In genomic region chr13:47836491-47836890, GRCm38 (mm10) we compare ENCODE assay signal across 9 mouse cellular contexts.
DNase-seq lines count a peak whose midpoint lies in the region; ATAC-seq and TF ChIP-seq lines count a peak whose summit lies in the region.
"Had no signal": no experiment of that assay in that cellular context is flagged by ENCODE, and none has a peak within 500 bp of the region (broad histone marks: within the 10 kb centered on the region; RNA-seq: fewer than 3 reads in every experiment).

No protein-coding gene starts in this region.

- H3K4me2 ChIP-seq in hindbrain, embryonic 12.5 days (replicated peaks) = no peak overlapping the region
- no peak overlapping the region for H3K4me2 ChIP-seq in liver, postnatal 0 days (ENCODE audit: low read depth, low read length)
- H3K4me2 ChIP-seq in intestine, embryonic 16.5 days (ENCODE audit: low read depth, low read length) = no peak overlapping the region
- H3K4me2 ChIP-seq: neural tube, embryonic 12.5 days had no signal

- no peak overlapping the region for H3K9ac ChIP-seq in hindbrain, embryonic 12.5 days
- no peak overlapping the region for H3K9ac ChIP-seq in liver, postnatal 0 days (replicated peaks)
- H3K9ac ChIP-seq in intestine, embryonic 16.5 days (ENCODE audit: low read depth, low read length) = no peak overlapping the region
- H3K9ac ChIP-seq: neural tube, embryonic 12.5 days had no signal

- DNase-seq in hindbrain, embryonic 10.5 days (ENCODE audit: low spot score) = peak; percentile 47
- peak; percentile 9 for DNase-seq in 3T3-L1 (ENCODE audit: low read depth, low spot score)
- peak; percentile 51 for DNase-seq in NIH3T3 (ENCODE audit: low read depth)
- peak; percentile 11 to 34 for DNase-seq in frontal cortex, postnatal 36 days (ENCODE audit: low spot score in 2 of 2)
- no peak for DNase-seq in liver, postnatal 0 days

- TF ChIP-seq CTCF in liver, postnatal 0 days (IDR thresholded peaks at IDR 0.05; ENCODE audit: low read depth) = 0 out of 2 replicates have a peak, but pooled peaks have one; percentile 16

- TF ChIP-seq EP300 in liver, postnatal 0 days (IDR thresholded peaks at IDR 0.05; ENCODE audit: low read depth) = no peak

- no peak overlapping the region for H3K27ac ChIP-seq in hindbrain, embryonic 10.5 days
- no peak overlapping the region for H3K27ac ChIP-seq in hindbrain, embryonic 12.5 days
- no peak overlapping the region for H3K27ac ChIP-seq in liver, postnatal 0 days (ENCODE audit: low read depth)
- no peak overlapping the region for H3K27ac ChIP-seq in intestine, embryonic 16.5 days (ENCODE audit: low read length)
- H3K27ac ChIP-seq: neural tube, embryonic 12.5 days had no signal

- H3K9me3 ChIP-seq in hindbrain, embryonic 10.5 days = no peaks in the 10 kb centered on the region
- H3K9me3 ChIP-seq in hindbrain, embryonic 12.5 days (replicated peaks) = no peaks in the 10 kb centered on the region
- H3K9me3 ChIP-seq in liver, postnatal 0 days (ENCODE audit: low read length) = no peaks in the 10 kb centered on the region
- no peaks in the 10 kb centered on the region for H3K9me3 ChIP-seq in intestine, embryonic 16.5 days (ENCODE audit: control insufficient read depth, low read length)
- H3K9me3 ChIP-seq: neural tube, embryonic 12.5 days had no signal

- no peaks in the 10 kb centered on the region for H3K27me3 ChIP-seq in hindbrain, embryonic 10.5 days (ENCODE audit: insufficient read depth, poor library complexity, severe bottlenecking)
- H3K27me3 ChIP-seq in hindbrain, embryonic 12.5 days = no peaks in the 10 kb centered on the region
- H3K27me3 ChIP-seq in liver, postnatal 0 days (ENCODE audit: insufficient read depth, low read length) = no peaks in the 10 kb centered on the region
- no peaks in the 10 kb centered on the region for H3K27me3 ChIP-seq in intestine, embryonic 16.5 days (replicated peaks; ENCODE audit: control insufficient read depth, insufficient read depth, low read length)
- H3K27me3 ChIP-seq: neural tube, embryonic 12.5 days had no signal

- no peak overlapping the region for H3K4me3 ChIP-seq in hindbrain, embryonic 10.5 days
- H3K4me3 ChIP-seq in hindbrain, embryonic 12.5 days = no peak overlapping the region
- H3K4me3 ChIP-seq in liver, postnatal 0 days (ENCODE audit: low read depth, low read length) = no peak overlapping the region
- H3K4me3 ChIP-seq in intestine, embryonic 16.5 days (ENCODE audit: low read length) = no peak overlapping the region
- H3K4me3 ChIP-seq: neural tube, embryonic 12.5 days had no signal

- peaks cover 5% of the 10 kb centered on the region; the same call in 1 of the 2 replicates for H3K4me1 ChIP-seq in hindbrain, embryonic 10.5 days (replicated peaks)
- 0 out of 2 replicates have a peak, but pooled peaks cover 2% of the 10 kb centered on the region for H3K4me1 ChIP-seq in hindbrain, embryonic 12.5 days
- no peaks in the 10 kb centered on the region for H3K4me1 ChIP-seq in liver, postnatal 0 days (ENCODE audit: insufficient read depth)
- H3K4me1 ChIP-seq in intestine, embryonic 16.5 days (ENCODE audit: control insufficient read depth, insufficient read depth, low read length) = no peaks in the 10 kb centered on the region
- H3K4me1 ChIP-seq: neural tube, embryonic 12.5 days had no signal

- no peaks in the 10 kb centered on the region for H3K36me3 ChIP-seq in hindbrain, embryonic 10.5 days
- no peaks in the 10 kb centered on the region for H3K36me3 ChIP-seq in hindbrain, embryonic 12.5 days
- H3K36me3 ChIP-seq in liver, postnatal 0 days (replicated peaks; ENCODE audit: insufficient read depth, low read length) = no peaks in the 10 kb centered on the region
- H3K36me3 ChIP-seq in intestine, embryonic 16.5 days (ENCODE audit: control insufficient read depth, insufficient read depth, low read length) = no peaks in the 10 kb centered on the region
- H3K36me3 ChIP-seq: neural tube, embryonic 12.5 days had no signal

- WGBS in hindbrain, embryonic 10.5 days = 42% methylated on average over 9 of the region's 9 CpGs
- WGBS in hindbrain, embryonic 12.5 days = 39% methylated on average over 9 of the region's 9 CpGs
- WGBS in liver, postnatal 0 days (ENCODE audit: insufficient replicate concordance) = 43% methylated on average over 9 of the region's 9 CpGs
- WGBS in intestine, embryonic 16.5 days = 45% methylated on average over 9 of the region's 9 CpGs

- ATAC-seq in hindbrain, embryonic 12.5 days (ENCODE audit: low FRiP score) = no peak
- no peak for ATAC-seq in liver, postnatal 0 days
- ATAC-seq in monocyte, adult 5-6 weeks (replicated peaks; ENCODE audit: insufficient number of reproducible peaks, low FRiP score, low TSS enrichment, poor library complexity, severe bottlenecking) = no peak
- no peak for ATAC-seq in intestine, embryonic 16.5 days
